Mouse (Mus musculus): Measurements from ENCODE around the gene 1700030K09Rik. TPM values are rescaled to one million over a fixed set of nuclear protein-coding genes. Genes with fewer than 3 reads are reported as not detected.

The 1700030K09Rik gene
- polyA plus RNA-seq, 1 experiment from 2014 or later, result 13.3 TPM

- H3K36me3 ChIP-seq, result peaks cover 81% of the 10 kb centered on the region
- H3K4me3 ChIP-seq (replicated peaks), result no peak overlapping the region
- peaks cover 10% of the 10 kb centered on the region for H3K4me1 ChIP-seq
- 91% methylated on average over 2 of the region's 2 CpGs for WGBS
- no peak for ATAC-seq (ENCODE audit: insufficient read depth, low FRiP score, low read depth)
- no peak overlapping the region for H3K27ac ChIP-seq
- H3K4me2 ChIP-seq, result no peak overlapping the region
- no peaks in the 10 kb centered on the region for H3K27me3 ChIP-seq (replicated peaks)
- H3K9ac ChIP-seq, result no peak overlapping the region
- H3K9me3 ChIP-seq, result no peaks in the 10 kb centered on the region
These were observed 25.6 kb downstream of the 1700030K09Rik start for GRCm38 (mm10) chr8:72469243-72469642.

GRCm38 (mm10) chr8:72469984-72470383, 26.3 kb downstream of the 1700030K09Rik start:
- H3K4me1 ChIP-seq, result peaks cover 11% of the 10 kb centered on the region
- no peaks in the 10 kb centered on the region for H3K9me3 ChIP-seq
- 89% methylated on average over 8 of the region's 8 CpGs for WGBS
- no peaks in the 10 kb centered on the region for H3K27me3 ChIP-seq (replicated peaks)
- H3K4me3 ChIP-seq (replicated peaks), result no peak overlapping the region
- no peak for ATAC-seq (ENCODE audit: insufficient read depth, low FRiP score, low read depth)
- H3K9ac ChIP-seq, result no peak overlapping the region
- peaks cover 75% of the 10 kb centered on the region for H3K36me3 ChIP-seq
- H3K4me2 ChIP-seq, result no peak overlapping the region
- H3K27ac ChIP-seq, result no peak overlapping the region

DNA sequence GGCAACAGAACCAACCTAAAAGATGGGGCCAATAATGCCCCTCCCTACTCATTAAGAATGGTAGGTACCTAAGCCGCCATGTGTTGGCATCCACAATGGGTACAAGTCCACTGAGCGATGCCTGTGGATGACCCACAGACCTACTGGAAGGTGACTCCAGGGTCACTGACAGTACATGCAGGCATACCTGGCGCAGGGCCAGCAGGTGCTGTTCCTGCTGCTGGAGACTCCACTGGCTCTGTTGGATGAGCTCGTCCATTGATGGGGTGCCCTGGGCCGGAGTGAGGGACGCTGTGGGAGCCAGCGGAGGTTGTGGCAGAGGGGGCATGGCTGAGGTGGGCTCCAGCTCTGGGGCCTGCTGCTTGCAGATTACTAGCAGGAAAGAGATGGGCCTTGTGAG, 27.0 kb downstream of the 1700030K09Rik start:
- 95% methylated on average over 7 of the region's 7 CpGs for WGBS
- H3K27ac ChIP-seq, result no peak overlapping the region
- H3K4me3 ChIP-seq (replicated peaks), result no peak overlapping the region
- no peak overlapping the region for H3K4me2 ChIP-seq
- peaks cover 11% of the 10 kb centered on the region for H3K4me1 ChIP-seq
- no peak for ATAC-seq (ENCODE audit: insufficient read depth, low FRiP score, low read depth)
- H3K27me3 ChIP-seq (replicated peaks), result no peaks in the 10 kb centered on the region
- no peak overlapping the region for H3K9ac ChIP-seq
- H3K36me3 ChIP-seq, result peaks cover 68% of the 10 kb centered on the region
- no peaks in the 10 kb centered on the region for H3K9me3 ChIP-seq

GRCm38 (mm10) chr8:72474826-72475546, 31.3 kb downstream of the 1700030K09Rik start, which contains the start of gene Cherp:
Cherp (minus strand) TSS chr8:72475226.
- WGBS, result under 1% methylated on average over 80 of the region's 80 CpGs
- ATAC-seq (ENCODE audit: insufficient read depth, low FRiP score, low read depth), result peak; percentile 95
- no peaks in the 10 kb centered on the region for H3K27me3 ChIP-seq (replicated peaks)
- H3K4me1 ChIP-seq, result peaks cover 15% of the 10 kb centered on the region
- H3K9me3 ChIP-seq, result no peaks in the 10 kb centered on the region
- peak within 1 kb of the TSS; percentile 88 for H3K27ac ChIP-seq
- peak within 1 kb of the TSS; percentile 89 for H3K4me3 ChIP-seq (replicated peaks)
- H3K4me2 ChIP-seq, result peak within 1 kb of the TSS; percentile 77
- peak within 1 kb of the TSS; percentile 80 for H3K9ac ChIP-seq
- H3K36me3 ChIP-seq, result peaks cover 36% of the 10 kb centered on the region

DNA sequence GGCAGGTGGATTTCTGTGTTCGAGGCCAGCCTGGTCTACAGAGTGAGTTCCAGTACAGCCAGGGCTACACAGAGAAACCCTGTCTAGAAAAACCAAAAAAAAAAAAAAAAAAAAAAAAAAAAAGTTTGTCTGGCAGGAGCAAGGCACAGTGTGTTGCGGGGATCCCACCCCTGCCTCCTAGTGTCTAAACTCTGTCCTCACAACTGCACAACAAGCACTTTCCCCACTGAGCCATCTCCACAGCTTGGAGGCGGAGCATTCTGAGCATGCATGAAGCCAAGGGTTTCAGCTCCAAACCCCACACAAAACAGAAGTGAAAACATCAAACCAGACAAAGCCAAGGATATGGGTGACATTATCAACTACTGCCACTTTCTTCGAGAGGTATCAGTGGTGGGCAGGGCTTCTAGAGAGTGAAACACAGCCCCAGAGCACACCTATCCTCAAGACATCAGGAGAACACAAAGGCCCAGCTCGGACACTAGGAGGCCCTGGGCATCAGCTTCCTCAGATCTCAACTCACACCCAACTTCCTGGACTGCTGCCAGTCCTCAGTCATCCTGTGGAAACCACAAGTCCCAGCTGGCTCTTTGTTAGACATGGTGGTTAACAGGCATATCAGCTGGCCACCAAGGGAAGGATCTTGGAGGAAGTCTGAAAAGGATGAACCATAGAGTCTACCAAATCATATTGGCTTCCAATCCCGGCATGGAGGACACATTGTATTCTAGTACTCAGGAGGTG, 41.9 kb downstream of the 1700030K09Rik start:
- no peak overlapping the region for H3K4me2 ChIP-seq
- H3K9ac ChIP-seq, result no peak overlapping the region
- 78% methylated on average over 6 of the region's 6 CpGs for WGBS
- no peak overlapping the region for H3K4me3 ChIP-seq (replicated peaks)
- ATAC-seq (ENCODE audit: insufficient read depth, low FRiP score, low read depth), result no peak
- no peaks in the 10 kb centered on the region for H3K4me1 ChIP-seq
- H3K9me3 ChIP-seq, result no peaks in the 10 kb centered on the region
- H3K27me3 ChIP-seq (replicated peaks), result no peaks in the 10 kb centered on the region
- no peak overlapping the region for H3K27ac ChIP-seq
- H3K36me3 ChIP-seq, result peaks cover 30% of the 10 kb centered on the region

- H3K4me3 ChIP-seq (replicated peaks), result no peak overlapping the region
- H3K27ac ChIP-seq, result no peak overlapping the region
- no peak overlapping the region for H3K4me2 ChIP-seq
- H3K4me1 ChIP-seq, result peaks cover 10% of the 10 kb centered on the region
- no peaks in the 10 kb centered on the region for H3K9me3 ChIP-seq
- H3K36me3 ChIP-seq, result peaks cover 29% of the 10 kb centered on the region
- ATAC-seq (ENCODE audit: insufficient read depth, low FRiP score, low read depth), result no peak
- no peaks in the 10 kb centered on the region for H3K27me3 ChIP-seq (replicated peaks)
- H3K9ac ChIP-seq, result no peak overlapping the region
These were observed 43.3 kb downstream of the 1700030K09Rik start for GRCm38 (mm10) chr8:72487014-72487413.

DNA sequence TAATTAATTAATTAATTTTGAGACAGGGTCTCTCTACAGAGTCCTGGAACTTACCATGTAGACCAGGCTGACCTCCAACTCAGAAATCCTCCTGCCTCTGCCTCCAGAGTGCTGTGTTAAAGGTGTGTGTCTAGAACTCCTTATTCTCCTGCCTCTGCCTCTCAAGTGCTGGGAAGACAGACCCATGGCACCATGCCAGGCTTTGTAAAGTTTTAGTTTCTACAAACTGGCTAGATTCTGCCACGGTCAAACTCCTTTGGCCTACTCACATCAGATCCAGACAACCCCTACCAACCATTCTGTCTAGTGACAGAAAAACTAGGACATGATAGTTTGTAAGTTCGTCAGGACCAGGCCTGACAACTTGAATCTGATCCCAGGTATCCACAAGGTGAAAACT, 47.3 kb downstream of the 1700030K09Rik start:
- Histone ChIP-seq H3K27ac (no peak overlapping the region; the same call in 1 of the 2 replicates), H3K9me3 (no peaks in the 10 kb centered on the region), H3K4me1 (peaks cover 20% of the 10 kb centered on the region), H3K9ac (peak overlapping the region; percentile 88; the same call in 1 of the 2 replicates), H3K4me2 (peak overlapping the region; percentile 87), H3K27me3 (replicated peaks) (no peaks in the 10 kb centered on the region), H3K4me3 (replicated peaks) (peak overlapping the region; percentile 93), H3K36me3 (peaks cover 15% of the 10 kb centered on the region)
- WGBS, result 76% methylated on average over 2 of the region's 2 CpGs
- no peak for ATAC-seq (ENCODE audit: insufficient read depth, low FRiP score, low read depth)

GRCm38 (mm10) chr8:72491680-72492621, 48.3 kb downstream of the 1700030K09Rik start, which contains the start of gene Slc35e1:
Slc35e1 (minus strand) TSS chr8:72492614.
- Histone ChIP-seq H3K9me3 (no peaks in the 10 kb centered on the region), H3K4me1 (peaks cover 20% of the 10 kb centered on the region), H3K36me3 (peaks cover 24% of the 10 kb centered on the region), H3K9ac (peak within 1 kb of the TSS; percentile 88), H3K4me2 (peak within 1 kb of the TSS; percentile 87), H3K27ac (peak within 1 kb of the TSS; percentile 86), H3K4me3 (replicated peaks) (peak within 1 kb of the TSS; percentile 93), H3K27me3 (replicated peaks) (no peaks in the 10 kb centered on the region)
- WGBS, result under 1% methylated on average over 98 of the region's 98 CpGs
- ATAC-seq (ENCODE audit: insufficient read depth, low FRiP score, low read depth), result peak; percentile 19; the same call in 1 of the 2 replicates

- peak overlapping the region; percentile 88 for H3K9ac ChIP-seq
- H3K4me1 ChIP-seq, result peaks cover 20% of the 10 kb centered on the region
- peak overlapping the region; percentile 87 for H3K4me2 ChIP-seq
- peaks cover 26% of the 10 kb centered on the region for H3K36me3 ChIP-seq
- H3K27me3 ChIP-seq (replicated peaks), result no peaks in the 10 kb centered on the region
- H3K27ac ChIP-seq, result peak overlapping the region; percentile 86
- peak overlapping the region; percentile 93 for H3K4me3 ChIP-seq (replicated peaks)
- H3K9me3 ChIP-seq, result no peaks in the 10 kb centered on the region
- peak; percentile 98 for ATAC-seq (ENCODE audit: insufficient read depth, low FRiP score, low read depth)
- under 1% methylated on average over 56 of the region's 56 CpGs for WGBS
These were observed 49.0 kb downstream of the 1700030K09Rik start for GRCm38 (mm10) chr8:72492622-72493081.

DNA sequence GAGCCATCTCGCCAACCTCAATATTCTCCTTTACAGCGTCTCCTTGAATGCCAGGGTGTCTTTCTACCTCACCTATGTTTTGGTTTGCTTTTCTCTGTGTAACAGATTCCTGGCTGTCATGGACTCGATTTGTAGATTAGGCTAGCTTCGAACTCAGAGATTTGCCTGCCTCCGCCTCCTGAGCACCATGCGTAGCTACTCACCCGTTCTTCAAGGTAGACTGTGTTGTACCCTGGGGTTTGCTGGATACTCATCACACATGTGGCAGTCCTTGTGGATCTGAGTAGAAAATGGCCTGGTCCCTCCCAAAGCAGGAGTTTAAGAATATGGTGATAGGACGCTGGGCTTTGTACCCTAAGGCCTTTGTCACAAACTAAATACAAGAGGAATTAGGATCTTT, 49.7 kb downstream of the 1700030K09Rik start:
- Histone ChIP-seq H3K4me3 (replicated peaks) (peak overlapping the region; percentile 93), H3K27me3 (replicated peaks) (no peaks in the 10 kb centered on the region), H3K9me3 (no peaks in the 10 kb centered on the region), H3K4me1 (peaks cover 20% of the 10 kb centered on the region), H3K9ac (peak overlapping the region; percentile 31; the same call in 1 of the 2 replicates), H3K36me3 (peaks cover 26% of the 10 kb centered on the region), H3K27ac (peak overlapping the region; percentile 86), H3K4me2 (peak overlapping the region; percentile 72)
- WGBS, result 11% methylated on average over 8 of the region's 8 CpGs
- ATAC-seq (ENCODE audit: insufficient read depth, low FRiP score, low read depth), result no peak

- Histone ChIP-seq H3K9me3 (no peaks in the 10 kb centered on the region), H3K27ac (no peak overlapping the region), H3K27me3 (replicated peaks) (no peaks in the 10 kb centered on the region), H3K9ac (no peak overlapping the region), H3K4me3 (replicated peaks) (no peak overlapping the region), H3K4me1 (peaks cover 20% of the 10 kb centered on the region), H3K36me3 (peaks cover 24% of the 10 kb centered on the region), H3K4me2 (no peak overlapping the region)
- ATAC-seq (ENCODE audit: insufficient read depth, low FRiP score, low read depth), result no peak
- 86% methylated on average over 23 of the region's 23 CpGs for WGBS
These were observed 51.9 kb downstream of the 1700030K09Rik start for GRCm38 (mm10) chr8:72495411-72496111.
